Mouse (Mus musculus) heart, embryonic 16.5 days (tissue): ENCODE data around the gene Wdr35. TPM values are rescaled to one million over a fixed set of nuclear protein-coding genes. Genes with fewer than 3 reads are reported as not detected.

ENCODE experiments used
- ATAC-seq: fragments of 200-750 bp; cut with Nextera tagmentation; replicated peaks from 2 replicates; pipeline ENCODE4 v1.8.0; 2017; ENCODE audit warnings: moderate number of reproducible peaks; ENCODE audit not compliant: insufficient read depth, low FRiP score; ENCODE audit errors: extremely low read depth
- H3K27ac ChIP-seq: fragments of 300-500 bp; sonication (generic); 2 replicates; pipeline ENCODE4 v1.5.1; 2014; ENCODE audit warnings: mild to moderate bottlenecking, low read length, control low read depth, moderate library complexity
- H3K27me3 ChIP-seq: fragments of 300-500 bp; sonication (generic); 2 replicates; pipeline ENCODE4 v1.6.1; 2014; ENCODE audit warnings: low read length, mixed read lengths; ENCODE audit not compliant: control insufficient read depth, insufficient read depth
- H3K36me3 ChIP-seq: fragments of 300-500 bp; sonication (generic); 2 replicates; pipeline ENCODE4 v1.6.1; 2014; ENCODE audit not compliant: control insufficient read depth, insufficient read depth
- H3K4me1 ChIP-seq: fragments of 300-500 bp; sonication (generic); 2 replicates; pipeline ENCODE4 v1.6.1; 2014; ENCODE audit warnings: low read length, mixed read lengths; ENCODE audit not compliant: control insufficient read depth, insufficient read depth
- H3K4me2 ChIP-seq: fragments of 300-500 bp; sonication (generic); 2 replicates; pipeline ENCODE4 v1.6.1; 2014; ENCODE audit warnings: low read depth, mild to moderate bottlenecking, control low read depth, low read length
- H3K4me3 ChIP-seq: fragments of 300-500 bp; sonication (generic); 2 replicates; pipeline ENCODE4 v1.5.1; 2014; ENCODE audit warnings: mild to moderate bottlenecking, control low read depth, low read length
- H3K9ac ChIP-seq: fragments of 300-500 bp; sonication (generic); 2 replicates; pipeline ENCODE4 v1.6.1; 2014; ENCODE audit warnings: low read length, control low read depth
- H3K9me3 ChIP-seq: fragments of 300-500 bp; sonication (generic); replicated peaks from 2 replicates; pipeline ENCODE4 v1.6.1; 2016; ENCODE audit warnings: low read length; ENCODE audit not compliant: control insufficient read depth
- WGBS: fragments of 180-500 bp; shearing (Covaris S2); extraction: QIAGEN DNeasy Blood & Tissue Kit; methylation state at CpG from one replicate; pipeline ENCODE4 v1.1.7; 2014; 5-methylcytosine and 5-hydroxymethylcytosine counted together
- polyA plus RNA-seq: library from polyadenylated mRNA; unstranded; fragments of >200 nt; fragmentation: Nextera tagmentation; extraction: Ambion mirVana; gene quantifications from 2 replicates; pipeline ENCODE4 v1.2.1, GENCODE M21; 2015

Gene Wdr35
- polyA plus RNA-seq, 1 experiment from 2014 or later = 14.7 TPM

- H3K27ac ChIP-seq = no peak overlapping the region
- WGBS = 94% methylated on average over 3 of the region's 3 CpGs
- H3K27me3 ChIP-seq = peaks cover 4% of the 10 kb centered on the region; the same call in 1 of the 2 replicates
- 0 out of 2 replicates have a peak, but pooled peaks cover 2% of the 10 kb centered on the region for H3K9me3 ChIP-seq
- peaks cover 10% of the 10 kb centered on the region for H3K4me1 ChIP-seq
- no peak overlapping the region for H3K4me3 ChIP-seq
- peaks cover 5% of the 10 kb centered on the region; the same call in 1 of the 2 replicates for H3K36me3 ChIP-seq
- ATAC-seq = no peak
- no peak overlapping the region for H3K9ac ChIP-seq
- H3K4me2 ChIP-seq = no peak overlapping the region
Measured at GRCm38 (mm10) chr12:8975076-8975475, 1.4 kb downstream of the Wdr35 start.

DNA sequence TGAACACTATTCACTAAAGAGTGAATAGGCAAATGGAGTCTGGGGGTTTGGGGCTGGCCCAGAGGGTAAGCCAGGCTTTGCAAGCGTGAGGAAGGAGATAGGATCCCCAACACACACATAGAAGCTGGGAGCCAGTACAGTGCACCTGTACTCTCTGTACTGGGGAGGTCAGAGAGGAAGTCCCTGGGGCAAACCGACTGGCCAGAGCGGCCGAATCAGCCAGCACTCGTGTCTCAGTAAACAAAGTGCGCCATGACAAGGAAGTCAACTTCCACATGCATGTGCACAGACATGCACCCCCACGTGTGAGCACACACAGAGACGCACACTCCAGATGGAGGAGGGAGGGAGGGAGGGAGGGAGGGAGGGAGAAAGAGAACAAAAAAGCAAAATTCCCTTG lies 19.5 kb downstream of the Wdr35 start:
- Histone ChIP-seq H3K4me1 (no peaks in the 10 kb centered on the region), H3K4me3 (no peak overlapping the region), H3K27ac (no peak overlapping the region), H3K4me2 (no peak overlapping the region), H3K27me3 (no peaks in the 10 kb centered on the region), H3K36me3 (no peaks in the 10 kb centered on the region), H3K9me3 (no peaks in the 10 kb centered on the region), H3K9ac (no peak overlapping the region)
- 64% methylated on average over 8 of the region's 8 CpGs for WGBS
- no peak for ATAC-seq

DNA sequence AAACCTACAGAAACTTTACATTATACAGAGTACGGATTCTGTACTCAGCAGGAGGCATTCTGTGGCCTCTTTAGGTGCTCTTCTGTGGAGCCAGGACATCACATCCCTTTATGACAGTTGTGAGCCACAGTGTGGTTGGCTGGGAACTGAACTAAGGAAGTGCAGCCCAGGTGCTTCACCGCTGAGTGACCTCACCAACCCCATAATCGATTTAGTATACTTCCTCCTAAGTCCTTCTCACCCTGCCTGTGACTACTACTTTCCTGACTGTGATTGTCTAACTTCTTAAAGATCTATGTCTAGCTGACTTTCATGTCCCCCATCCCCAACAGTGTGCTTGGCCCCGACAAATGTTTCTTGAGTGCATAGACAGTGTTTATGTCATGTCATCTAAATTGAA lies 24.6 kb downstream of the Wdr35 start:
- H3K27me3 ChIP-seq = no peaks in the 10 kb centered on the region
- no peak overlapping the region for H3K4me2 ChIP-seq
- no peaks in the 10 kb centered on the region for H3K9me3 ChIP-seq
- ATAC-seq = no peak
- H3K9ac ChIP-seq = no peak overlapping the region
- H3K4me1 ChIP-seq = no peaks in the 10 kb centered on the region
- no peaks in the 10 kb centered on the region for H3K36me3 ChIP-seq
- 91% methylated on average over 4 of the region's 4 CpGs for WGBS
- no peak overlapping the region for H3K27ac ChIP-seq
- H3K4me3 ChIP-seq = no peak overlapping the region

DNA sequence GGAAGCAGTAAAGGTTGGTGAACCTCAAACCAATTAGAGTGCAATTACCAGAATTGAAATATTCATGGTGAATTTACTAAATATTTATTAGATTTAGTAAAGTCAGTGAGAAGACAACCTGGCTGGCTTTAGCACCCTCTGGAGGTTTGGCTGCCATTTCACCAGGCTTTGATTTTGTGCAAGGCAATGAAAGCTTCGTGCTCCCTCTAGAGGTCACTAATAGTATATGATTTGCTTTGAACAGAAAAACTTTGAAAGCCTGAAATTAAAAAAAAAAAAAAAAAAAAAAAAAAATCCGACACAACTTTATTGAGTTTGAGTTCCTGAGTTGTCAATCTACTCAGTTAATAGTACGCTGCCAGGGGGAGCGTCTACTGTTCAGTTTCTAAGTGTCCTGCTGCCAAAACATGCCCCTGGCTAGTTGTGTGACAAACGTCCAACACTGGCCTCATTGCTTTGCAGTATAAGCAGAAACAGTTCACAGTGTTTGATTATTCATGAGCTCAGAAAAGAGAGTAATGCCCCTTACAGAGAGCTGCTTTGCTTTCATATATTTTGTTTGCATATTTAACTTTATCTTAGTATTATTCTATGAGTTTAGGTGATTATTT lies 28.5 kb downstream of the Wdr35 start:
- Histone ChIP-seq H3K27me3 (no peaks in the 10 kb centered on the region), H3K9ac (no peak overlapping the region)

GRCm38 (mm10) chr12:9007146-9007545 lies 33.5 kb downstream of the Wdr35 start:
- H3K9ac ChIP-seq = no peak overlapping the region
- H3K27ac ChIP-seq = no peak overlapping the region
- no peaks in the 10 kb centered on the region; the same call in 1 of the 2 replicates for H3K36me3 ChIP-seq
- H3K4me2 ChIP-seq = no peak overlapping the region
- 50% methylated on average over 4 of the region's 4 CpGs for WGBS
- ATAC-seq = no peak
- no peak overlapping the region for H3K4me3 ChIP-seq
- H3K4me1 ChIP-seq = 0 out of 2 replicates have a peak, but pooled peaks cover 3% of the 10 kb centered on the region
- no peaks in the 10 kb centered on the region for H3K9me3 ChIP-seq
- no peaks in the 10 kb centered on the region for H3K27me3 ChIP-seq

More for the DNA sequence above, 28.5 kb downstream of the Wdr35 start:
- Histone ChIP-seq H3K4me3 (no peak overlapping the region), H3K27ac (no peak overlapping the region), H3K4me1 (no peaks in the 10 kb centered on the region), H3K36me3 (no peaks in the 10 kb centered on the region; the same call in 1 of the 2 replicates), H3K9me3 (no peaks in the 10 kb centered on the region), H3K4me2 (no peak overlapping the region)
- WGBS = 12% methylated on average over 5 of the region's 5 CpGs
- ATAC-seq = no peak

DNA sequence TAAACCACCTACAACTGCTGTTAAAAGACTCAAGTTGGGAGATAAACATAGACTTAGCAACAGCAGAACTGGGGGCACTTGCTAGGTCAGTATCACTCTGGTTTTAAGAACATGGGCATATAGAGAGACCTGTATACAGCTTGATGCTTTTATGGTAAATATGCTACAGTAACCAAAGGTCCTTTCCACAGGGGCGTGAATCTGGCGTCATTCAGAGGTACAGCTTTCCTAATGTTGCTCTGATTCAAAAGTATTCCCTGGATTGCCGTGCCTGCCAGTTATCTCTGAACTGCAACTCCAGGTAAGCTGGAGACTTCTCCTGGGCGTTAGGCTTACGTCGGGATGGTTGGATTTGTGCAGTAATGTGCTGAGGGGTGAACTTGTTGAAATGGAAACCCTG lies 34.1 kb downstream of the Wdr35 start:
- Histone ChIP-seq H3K9ac (no peak overlapping the region), H3K4me3 (no peak overlapping the region), H3K27ac (no peak overlapping the region), H3K36me3 (no peaks in the 10 kb centered on the region; the same call in 1 of the 2 replicates), H3K4me1 (0 out of 2 replicates have a peak, but pooled peaks cover 3% of the 10 kb centered on the region), H3K27me3 (no peaks in the 10 kb centered on the region), H3K4me2 (no peak overlapping the region), H3K9me3 (no peaks in the 10 kb centered on the region)
- no peak for ATAC-seq
- WGBS = 90% methylated on average over 6 of the region's 6 CpGs

GRCm38 (mm10) chr12:9010311-9010710 lies 36.6 kb downstream of the Wdr35 start:
- Histone ChIP-seq H3K4me1 (0 out of 2 replicates have a peak, but pooled peaks cover 3% of the 10 kb centered on the region), H3K9me3 (no peaks in the 10 kb centered on the region), H3K4me3 (no peak overlapping the region), H3K27me3 (no peaks in the 10 kb centered on the region), H3K27ac (no peak overlapping the region), H3K4me2 (no peak overlapping the region), H3K36me3 (no peaks in the 10 kb centered on the region; the same call in 1 of the 2 replicates), H3K9ac (no peak overlapping the region)
- no peak for ATAC-seq
- 50% methylated on average over 4 of the region's 4 CpGs for WGBS

DNA sequence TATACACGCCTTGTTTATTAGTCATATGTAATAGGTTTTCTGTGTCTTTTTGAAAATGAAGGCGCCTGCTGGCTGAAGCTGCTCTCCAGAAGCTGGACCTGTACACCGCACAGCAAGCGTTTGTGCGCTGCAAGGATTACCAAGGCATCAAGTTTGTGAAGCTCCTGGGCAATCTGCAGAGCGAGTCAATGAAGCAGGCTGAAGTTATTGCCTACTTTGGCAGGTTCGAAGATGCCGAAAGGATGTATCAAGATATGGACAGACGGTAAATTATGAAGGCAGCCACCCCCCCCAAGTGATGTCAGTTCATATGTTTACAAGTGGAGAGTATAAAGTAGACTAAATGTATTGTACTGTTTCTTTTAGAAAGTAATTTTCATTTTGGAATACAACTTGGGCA lies 42.7 kb downstream of the Wdr35 start:
- no peak overlapping the region for H3K4me3 ChIP-seq
- H3K4me1 ChIP-seq = no peaks in the 10 kb centered on the region
- ATAC-seq = no peak
- no peaks in the 10 kb centered on the region for H3K36me3 ChIP-seq
- 93% methylated on average over 9 of the region's 9 CpGs for WGBS
- H3K9me3 ChIP-seq = no peaks in the 10 kb centered on the region
- no peak overlapping the region for H3K9ac ChIP-seq
- H3K27ac ChIP-seq = no peak overlapping the region
- H3K27me3 ChIP-seq = no peaks in the 10 kb centered on the region
- H3K4me2 ChIP-seq = no peak overlapping the region

DNA sequence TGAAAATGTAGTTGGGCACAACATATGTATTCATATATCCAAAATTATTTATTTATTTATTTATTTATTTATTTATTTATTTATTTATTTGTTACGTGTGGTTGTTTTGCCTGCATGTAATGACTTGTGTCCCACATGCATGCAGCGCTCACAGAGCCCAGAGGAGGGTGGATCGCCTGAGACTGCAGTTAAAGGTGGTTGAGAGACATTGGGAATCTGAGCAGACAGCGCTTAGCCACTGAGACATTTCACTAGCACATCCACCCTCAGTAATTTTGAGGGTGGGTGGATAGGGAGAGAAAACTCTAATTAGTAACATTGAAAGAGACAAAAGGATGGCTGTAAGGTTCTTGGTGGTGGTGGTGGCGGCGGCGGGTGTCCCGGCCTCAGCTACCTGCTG lies 46.7 kb downstream of the Wdr35 start:
- no peak overlapping the region for H3K9ac ChIP-seq
- no peak overlapping the region for H3K27ac ChIP-seq
- H3K4me3 ChIP-seq = no peak overlapping the region
- H3K36me3 ChIP-seq = no peaks in the 10 kb centered on the region
- ATAC-seq = no peak
- WGBS = 93% methylated on average over 8 of the region's 8 CpGs
- H3K4me2 ChIP-seq = no peak overlapping the region
- no peaks in the 10 kb centered on the region for H3K4me1 ChIP-seq
- H3K9me3 ChIP-seq = no peaks in the 10 kb centered on the region
- H3K27me3 ChIP-seq = no peaks in the 10 kb centered on the region
